Mouse (Mus musculus) neural tube, embryonic 14.5 days (tissue): ENCODE data around the gene Gm973. TPM values are rescaled to one million over a fixed set of nuclear protein-coding genes. Genes with fewer than 3 reads are reported as not detected.

Experiments used
- ATAC-seq: fragments of 200-750 bp; cut with Nextera tagmentation; 2 replicates; pipeline ENCODE4 v1.8.0; 2017; ENCODE audit warnings: low read depth, mild to moderate bottlenecking, moderate TSS enrichment, moderate library complexity
- H3K27ac ChIP-seq: fragments of 300-500 bp; sonication (generic); 2 replicates; pipeline ENCODE4 v1.5.1; 2014; ENCODE audit warnings: low read depth, mild to moderate bottlenecking, control low read depth, low read length, moderate library complexity, mixed read lengths
- H3K27me3 ChIP-seq: fragments of 300-500 bp; sonication (generic); 2 replicates; pipeline ENCODE4 v1.6.1; 2014; ENCODE audit warnings: low read length; ENCODE audit not compliant: control insufficient read depth, insufficient read depth
- H3K36me3 ChIP-seq: fragments of 300-500 bp; sonication (generic); 2 replicates; pipeline ENCODE4 v1.6.1; 2014; ENCODE audit warnings: low read length, mixed read lengths; ENCODE audit not compliant: control insufficient read depth, insufficient read depth
- H3K4me1 ChIP-seq: fragments of 300-500 bp; sonication (generic); 2 replicates; pipeline ENCODE4 v1.6.1; 2014; ENCODE audit warnings: low read length; ENCODE audit not compliant: control insufficient read depth, insufficient read depth
- H3K4me2 ChIP-seq: fragments of 300-500 bp; sonication (generic); 2 replicates; pipeline ENCODE4 v1.6.1; 2014; ENCODE audit warnings: mild to moderate bottlenecking, low read depth, low read length, control low read depth
- H3K4me3 ChIP-seq: fragments of 300-500 bp; sonication (generic); 2 replicates; pipeline ENCODE4 v1.5.1; 2014; ENCODE audit warnings: low read depth, low read length, control low read depth, mixed read lengths
- H3K9ac ChIP-seq: fragments of 300-500 bp; sonication (generic); replicated peaks from 2 replicates; pipeline ENCODE4 v1.6.1; 2014; ENCODE audit warnings: low read depth, mild to moderate bottlenecking, control low read depth, low read length, mixed read lengths
- H3K9me3 ChIP-seq: fragments of 300-500 bp; sonication (generic); 2 replicates; pipeline ENCODE4 v1.6.1; 2016; ENCODE audit warnings: low read length; ENCODE audit not compliant: control insufficient read depth
- WGBS: fragments of 180-500 bp; shearing (Covaris S2); extraction: QIAGEN DNeasy Blood & Tissue Kit; methylation state at CpG from one replicate; pipeline ENCODE4 v1.1.7; 2014; 5-methylcytosine and 5-hydroxymethylcytosine counted together
- polyA plus RNA-seq: library from polyadenylated mRNA; unstranded; fragments of >200 nt; fragmentation: Nextera tagmentation; extraction: Ambion mirVana; gene quantifications from 2 replicates; pipeline ENCODE4 v1.2.1, GENCODE M21; 2014

Gm973 gene
- polyA plus RNA-seq, 1 experiment from 2014 or later, result 13.2 TPM

DNA sequence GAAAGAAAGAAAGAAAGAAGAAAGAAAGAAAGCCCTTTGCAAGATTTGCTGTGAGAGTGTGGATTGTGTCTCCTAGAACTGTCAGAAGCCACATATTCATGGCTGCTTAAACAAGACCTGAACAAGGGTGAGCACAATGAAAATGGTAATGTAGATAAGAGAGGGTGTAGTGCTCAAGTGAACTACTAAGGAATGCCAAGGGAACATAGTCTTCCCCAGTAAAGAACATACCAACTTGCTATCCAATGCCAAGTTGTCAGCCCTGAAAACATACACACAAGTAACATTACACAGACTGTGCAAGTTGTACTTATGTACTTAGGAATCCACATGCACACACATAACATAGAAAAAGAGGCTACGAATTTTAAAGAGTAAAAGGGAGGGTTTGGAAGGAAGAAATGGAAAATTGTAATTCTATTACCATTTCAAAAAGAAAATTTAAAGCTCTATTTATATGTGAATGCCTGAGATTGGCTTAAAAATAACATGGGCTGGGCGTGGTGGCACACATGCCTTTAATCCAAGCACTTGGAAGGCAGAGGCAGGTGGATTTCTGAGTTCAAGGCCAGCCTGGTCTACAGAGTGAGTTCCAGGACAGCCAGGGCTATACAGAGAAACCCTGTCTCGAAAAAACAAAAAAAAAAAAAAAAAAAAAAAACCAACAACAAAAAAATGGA is 147.5 kb downstream of the Gm973 start:
- WGBS, result 90% methylated on average over 2 of the region's 3 CpGs

DNA sequence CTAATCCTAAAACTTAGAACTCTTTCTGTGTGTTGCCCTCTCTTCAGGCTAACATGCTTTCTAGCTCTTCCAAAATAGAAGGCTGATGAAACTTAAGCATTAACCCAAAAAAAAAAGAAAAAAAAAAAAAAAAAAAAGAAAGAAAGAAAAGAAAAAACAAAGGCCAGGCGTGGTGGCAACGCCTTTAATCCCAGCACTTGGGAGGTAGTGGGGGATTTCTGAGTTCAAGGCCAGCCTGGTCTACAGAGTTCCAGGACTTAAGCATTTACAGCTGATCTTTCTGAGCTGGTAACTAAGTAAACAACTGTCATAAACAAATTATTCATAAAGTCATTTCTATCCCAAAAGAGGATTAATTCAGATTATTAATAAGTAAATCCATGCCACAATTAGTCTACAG is 152.8 kb downstream of the Gm973 start:
- H3K27ac ChIP-seq, result no peak overlapping the region
- no peaks in the 10 kb centered on the region for H3K9me3 ChIP-seq
- H3K27me3 ChIP-seq, result no peaks in the 10 kb centered on the region
- H3K36me3 ChIP-seq, result no peaks in the 10 kb centered on the region
- WGBS, result 94% methylated on average over 2 of the region's 2 CpGs
- no peak overlapping the region for H3K4me3 ChIP-seq
- H3K4me1 ChIP-seq, result peaks cover 19% of the 10 kb centered on the region; the same call in 1 of the 2 replicates
- no peak for ATAC-seq
- H3K9ac ChIP-seq, result no peak overlapping the region
- H3K4me2 ChIP-seq, result no peak overlapping the region; the same call in 1 of the 2 replicates

More for the DNA sequence above, 147.5 kb downstream of the Gm973 start:
- Histone ChIP-seq H3K9me3 (no peaks in the 10 kb centered on the region), H3K4me2 (no peak overlapping the region), H3K36me3 (no peaks in the 10 kb centered on the region), H3K4me3 (no peak overlapping the region), H3K4me1 (peaks cover 7% of the 10 kb centered on the region; the same call in 1 of the 2 replicates), H3K27me3 (no peaks in the 10 kb centered on the region), H3K9ac (no peak overlapping the region), H3K27ac (no peak overlapping the region)
- no peak for ATAC-seq

GRCm38 (mm10) chr1:59669962-59670630 is 154.0 kb downstream of the Gm973 start:
- Histone ChIP-seq H3K4me1 (peaks cover 19% of the 10 kb centered on the region; the same call in 1 of the 2 replicates), H3K9me3 (no peaks in the 10 kb centered on the region), H3K4me2 (peak overlapping the region; percentile 60), H3K36me3 (no peaks in the 10 kb centered on the region), H3K27ac (peak overlapping the region; percentile 89), H3K27me3 (no peaks in the 10 kb centered on the region), H3K9ac (peak overlapping the region; percentile 97), H3K4me3 (peak overlapping the region; percentile 96)
- peak; percentile 31; the same call in 1 of the 2 replicates for ATAC-seq
- 1% methylated on average over 48 of the region's 54 CpGs for WGBS

DNA sequence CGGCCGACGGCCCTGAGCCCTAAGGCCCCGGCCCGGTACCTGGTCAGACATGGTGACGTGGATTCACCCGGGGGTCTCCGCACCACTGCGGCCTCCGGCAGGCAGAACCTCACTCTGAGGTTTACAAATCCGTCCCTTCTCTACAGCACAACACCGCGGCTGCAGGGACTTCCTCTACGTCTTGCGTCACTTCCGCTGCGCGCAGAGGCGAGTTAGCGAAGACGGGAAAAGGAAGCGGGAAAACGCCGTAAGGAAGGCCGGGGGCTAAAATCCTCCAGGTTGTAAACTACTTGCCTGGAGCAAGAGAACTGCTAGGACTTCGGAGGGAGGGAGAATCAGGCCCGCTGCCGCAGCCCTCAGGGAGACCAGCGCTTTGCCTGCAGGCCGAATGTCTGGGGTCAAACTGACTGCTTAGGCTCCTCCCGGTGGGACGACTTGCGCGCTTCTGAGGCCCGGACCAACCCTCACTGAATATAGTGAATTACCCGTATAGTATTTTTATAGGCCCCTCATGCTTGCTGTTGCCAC is 154.6 kb downstream of the Gm973 start, which contains the start of gene Sumo1:
TSS of gene Sumo1 (minus strand) at position 194 of the 528 bp plus-strand sequence.
- H3K27me3 ChIP-seq, result no peaks in the 10 kb centered on the region
- peak within 1 kb of the TSS; percentile 97 for H3K9ac ChIP-seq
- peak within 1 kb of the TSS; percentile 89 for H3K27ac ChIP-seq
- WGBS, result under 1% methylated on average over 31 of the region's 36 CpGs
- peak; percentile 98 for ATAC-seq
- H3K4me1 ChIP-seq, result peaks cover 19% of the 10 kb centered on the region; the same call in 1 of the 2 replicates
- no peaks in the 10 kb centered on the region for H3K9me3 ChIP-seq
- peak within 1 kb of the TSS; percentile 96 for H3K4me3 ChIP-seq
- H3K4me2 ChIP-seq, result peak within 1 kb of the TSS; percentile 60
- H3K36me3 ChIP-seq, result no peaks in the 10 kb centered on the region

- Histone ChIP-seq H3K27me3 (no peaks in the 10 kb centered on the region), H3K9me3 (no peaks in the 10 kb centered on the region), H3K27ac (no peak overlapping the region), H3K9ac (no peak overlapping the region), H3K4me2 (no peak overlapping the region), H3K4me3 (no peak overlapping the region), H3K4me1 (peaks cover 12% of the 10 kb centered on the region; the same call in 1 of the 2 replicates), H3K36me3 (no peaks in the 10 kb centered on the region)
- 97% methylated on average over 2 of the region's 2 CpGs for WGBS
- no peak for ATAC-seq
Observed at GRCm38 (mm10) chr1:59673661-59674060, 157.6 kb downstream of the Gm973 start.

DNA sequence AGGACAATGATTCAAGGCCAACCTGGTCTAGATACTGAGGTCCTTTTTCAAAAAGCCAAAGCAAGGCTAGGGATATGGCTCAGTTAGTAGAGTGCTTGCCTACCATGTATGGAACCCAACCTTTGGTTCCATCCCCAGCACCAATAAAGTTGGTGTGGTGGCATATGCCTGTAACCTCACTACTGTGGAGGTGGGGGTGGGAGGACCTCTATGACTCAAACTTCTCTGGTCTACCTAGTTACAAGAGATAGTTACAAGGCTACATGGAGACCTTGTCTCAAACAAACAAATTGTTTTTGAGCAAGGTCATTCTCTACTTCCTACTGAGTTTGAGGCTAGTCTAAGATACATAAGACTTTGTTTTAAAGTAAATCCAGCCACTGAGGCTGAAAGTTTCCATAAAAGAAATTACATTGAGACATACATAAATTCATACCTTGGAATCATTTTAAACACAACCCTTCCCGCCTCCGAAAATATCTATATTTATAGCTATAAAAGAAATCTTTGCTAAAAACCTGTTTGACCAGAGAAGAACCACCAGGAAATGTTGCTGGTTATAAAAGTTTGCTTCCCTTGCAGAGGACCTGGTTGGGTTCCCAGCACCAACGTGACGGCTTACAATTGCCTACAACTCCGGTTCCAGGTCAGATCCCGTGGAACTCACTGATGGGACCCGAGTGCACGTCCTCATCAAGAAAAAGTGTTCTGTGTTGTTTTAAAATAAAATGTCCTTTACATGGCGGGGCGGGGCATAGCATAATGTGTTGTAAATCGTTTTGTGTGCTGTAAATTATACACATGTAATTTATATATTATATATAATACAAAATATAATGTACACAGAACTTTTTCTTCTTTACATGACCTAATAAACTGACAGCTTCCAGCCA is 168.1 kb downstream of the Gm973 start:
- Histone ChIP-seq H3K9ac (peak overlapping the region; percentile 48; the same call in 1 of the 2 replicates), H3K36me3 (no peaks in the 10 kb centered on the region), H3K4me1 (peaks cover 14% of the 10 kb centered on the region), H3K27me3 (no peaks in the 10 kb centered on the region), H3K4me2 (peak overlapping the region; percentile 98), H3K4me3 (peak overlapping the region; percentile 62), H3K27ac (no peak overlapping the region), H3K9me3 (no peaks in the 10 kb centered on the region)
- 10% methylated on average over 11 of the region's 11 CpGs for WGBS
- peak; percentile 39; the same call in 1 of the 2 replicates for ATAC-seq

DNA sequence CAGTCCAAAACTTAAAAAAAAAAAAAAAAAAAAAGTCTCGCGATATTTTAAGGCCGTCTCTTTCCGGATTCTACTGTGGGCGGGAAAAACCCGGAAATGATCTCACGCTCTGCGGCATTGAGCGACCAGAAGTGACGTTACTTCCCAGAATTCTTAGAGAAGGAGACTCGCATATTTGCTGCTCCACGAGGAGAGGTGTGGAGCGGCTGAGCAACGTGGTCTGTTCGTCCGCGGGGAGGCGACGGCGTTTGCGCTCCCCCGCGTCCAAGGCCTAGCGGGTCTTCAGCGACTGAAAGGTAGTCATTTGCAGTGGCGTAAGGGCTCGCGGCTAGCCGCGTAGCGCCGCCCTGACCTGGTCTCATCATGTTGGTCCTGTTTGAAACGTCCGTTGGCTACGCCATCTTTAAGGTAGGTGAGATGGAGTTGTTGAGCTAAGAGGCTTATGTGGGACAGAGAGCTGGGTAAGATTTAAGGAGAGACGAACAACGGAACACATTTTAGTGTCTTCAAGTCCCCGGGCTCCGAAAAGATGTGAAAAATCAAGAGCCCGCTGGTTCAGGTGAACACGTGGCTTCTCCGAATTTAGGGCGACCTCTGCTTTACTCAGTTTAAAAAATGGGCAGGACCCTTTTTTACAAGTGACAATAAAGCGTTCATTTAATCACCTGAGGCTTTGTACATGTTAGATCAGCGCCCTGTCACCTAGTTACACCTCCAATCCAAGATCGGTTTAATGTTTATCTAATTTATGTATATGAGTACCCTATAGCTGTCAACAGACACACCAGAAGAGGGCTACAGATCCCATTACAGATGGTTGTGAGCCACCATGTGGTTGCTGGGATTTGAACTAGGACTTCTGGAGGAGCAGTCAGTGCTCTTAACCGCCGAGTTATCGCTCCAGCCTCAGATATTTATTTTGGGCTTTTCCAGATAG is 169.0 kb downstream of the Gm973 start, which contains the start of gene Nop58:
TSS of gene Nop58 (plus strand) at position 153 of the 937 bp plus-strand sequence.
- peak within 1 kb of the TSS; percentile 62 for H3K4me3 ChIP-seq
- ATAC-seq, result peak; percentile 98

More for the DNA sequence above, 169.0 kb downstream of the Gm973 start, which contains the start of gene Nop58:
- H3K36me3 ChIP-seq, result no peaks in the 10 kb centered on the region
- H3K4me2 ChIP-seq, result peak within 1 kb of the TSS; percentile 98
- peaks cover 14% of the 10 kb centered on the region for H3K4me1 ChIP-seq
- peak within 1 kb of the TSS; percentile 68 for H3K9ac ChIP-seq
- peak within 1 kb of the TSS; percentile 83 for H3K27ac ChIP-seq
- WGBS, result under 1% methylated on average over 49 of the region's 49 CpGs
- no peaks in the 10 kb centered on the region for H3K9me3 ChIP-seq
- no peaks in the 10 kb centered on the region for H3K27me3 ChIP-seq
